Mouse (Mus musculus): ENCODE measurements around the gene Rbms3. TPM values are rescaled to one million over a fixed set of nuclear protein-coding genes. Genes with fewer than 3 reads are reported as not detected.

Gene Rbms3
- polyA plus RNA-seq, 1 experiment from 2014 or later, result 86.1 TPM

DNA sequence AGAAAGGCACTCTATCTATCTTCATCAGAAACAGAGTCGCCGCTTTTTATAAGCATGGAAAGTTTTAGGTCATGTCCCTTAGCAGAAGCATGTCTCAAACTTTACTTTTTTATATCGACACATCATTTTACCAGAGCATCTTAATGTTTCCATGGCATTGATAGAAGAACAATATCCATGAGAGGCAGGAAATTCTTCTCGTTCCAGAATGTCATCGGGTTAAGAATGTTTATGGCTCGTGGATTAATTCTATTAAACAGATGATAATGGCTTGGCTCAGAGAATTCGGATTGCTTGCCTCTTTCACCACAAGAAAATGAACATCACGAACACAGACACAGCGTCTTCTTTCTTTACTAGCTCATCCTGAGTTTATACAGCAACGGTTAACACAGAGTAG, 781.5 kb downstream of the Rbms3 start:
- H3K4me3 ChIP-seq (ENCODE audit: low read depth, low read length), result no peak overlapping the region
- no peak overlapping the region for H3K4me2 ChIP-seq (ENCODE audit: low read depth, low read length)
- DNase-seq (ENCODE audit: low spot score) (peak; percentile 23), ATAC-seq (ENCODE audit: low read depth) (no peak)
- H3K9ac ChIP-seq (ENCODE audit: low read depth, low read length), result no peak overlapping the region
- no peaks in the 10 kb centered on the region for H3K36me3 ChIP-seq (ENCODE audit: control insufficient read depth, insufficient read depth, low read length)
- 67% methylated on average over 10 of the region's 10 CpGs for WGBS
- no peak overlapping the region for H3K27ac ChIP-seq (replicated peaks; ENCODE audit: low read depth, low read length)
- H3K4me1 ChIP-seq (ENCODE audit: control insufficient read depth, insufficient read depth, low read length), result no peaks in the 10 kb centered on the region
- H3K9me3 ChIP-seq (ENCODE audit: control insufficient read depth, low read length), result no peaks in the 10 kb centered on the region
- no peaks in the 10 kb centered on the region for H3K27me3 ChIP-seq (replicated peaks; ENCODE audit: control insufficient read depth, insufficient read depth, low read length)

DNA sequence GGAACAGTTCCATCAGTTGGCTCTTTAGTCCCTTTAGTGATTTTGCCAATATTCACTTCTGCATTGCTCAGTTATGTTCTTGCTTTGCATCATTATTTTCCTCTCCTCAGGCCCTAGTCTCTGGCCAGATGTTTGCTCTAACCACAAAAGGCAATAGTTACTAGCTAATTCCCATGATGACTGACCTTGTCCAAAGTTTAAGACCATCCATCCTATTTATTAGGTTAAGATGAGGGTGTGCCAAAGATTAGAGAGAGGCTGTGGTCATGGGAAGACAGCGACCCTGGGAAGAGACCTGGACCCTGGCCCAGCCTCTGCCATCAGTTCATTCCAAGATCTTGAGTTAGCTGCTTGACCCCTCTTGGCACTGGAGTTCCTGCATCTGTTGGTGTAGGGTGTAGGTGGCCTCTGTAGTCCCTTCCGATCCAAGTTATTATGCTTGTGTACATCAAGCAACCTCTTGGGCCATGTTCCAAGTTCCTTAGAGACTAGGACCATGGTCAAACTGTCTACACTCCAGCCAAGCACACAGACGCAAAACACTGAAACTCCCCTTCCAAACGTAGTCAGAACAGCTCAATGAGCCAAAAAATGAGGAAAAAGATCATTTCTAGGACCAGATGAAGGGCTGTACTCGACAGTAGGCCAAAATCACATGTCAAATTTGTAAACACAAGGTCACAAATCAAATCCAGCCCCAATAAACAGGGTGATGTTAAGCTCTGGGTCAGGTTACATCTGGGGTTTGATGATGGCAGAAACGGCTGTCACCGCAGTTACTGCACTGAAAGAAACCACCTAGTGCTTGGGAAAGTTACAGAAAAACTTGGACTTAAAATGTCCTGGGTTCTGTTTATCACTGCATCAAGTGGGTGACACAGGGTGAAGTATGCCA, 782.2 kb downstream of the Rbms3 start:
- H3K4me1 ChIP-seq (ENCODE audit: control insufficient read depth, insufficient read depth, low read length), result no peaks in the 10 kb centered on the region
- H3K4me2 ChIP-seq (ENCODE audit: low read depth, low read length), result no peak overlapping the region
- ATAC-seq (ENCODE audit: low read depth) (peak; percentile 50; the same call in 1 of the 2 replicates), DNase-seq (ENCODE audit: low spot score) (peak; percentile 81)
- no peaks in the 10 kb centered on the region for H3K36me3 ChIP-seq (ENCODE audit: control insufficient read depth, insufficient read depth, low read length)
- H3K9me3 ChIP-seq (ENCODE audit: control insufficient read depth, low read length), result no peaks in the 10 kb centered on the region
- no peak overlapping the region for H3K4me3 ChIP-seq (ENCODE audit: low read depth, low read length)
- no peak overlapping the region for H3K27ac ChIP-seq (replicated peaks; ENCODE audit: low read depth, low read length)
- 59% methylated on average over 7 of the region's 7 CpGs for WGBS
- no peak overlapping the region for H3K9ac ChIP-seq (ENCODE audit: low read depth, low read length)
- H3K27me3 ChIP-seq (replicated peaks; ENCODE audit: control insufficient read depth, insufficient read depth, low read length), result no peaks in the 10 kb centered on the region

DNA sequence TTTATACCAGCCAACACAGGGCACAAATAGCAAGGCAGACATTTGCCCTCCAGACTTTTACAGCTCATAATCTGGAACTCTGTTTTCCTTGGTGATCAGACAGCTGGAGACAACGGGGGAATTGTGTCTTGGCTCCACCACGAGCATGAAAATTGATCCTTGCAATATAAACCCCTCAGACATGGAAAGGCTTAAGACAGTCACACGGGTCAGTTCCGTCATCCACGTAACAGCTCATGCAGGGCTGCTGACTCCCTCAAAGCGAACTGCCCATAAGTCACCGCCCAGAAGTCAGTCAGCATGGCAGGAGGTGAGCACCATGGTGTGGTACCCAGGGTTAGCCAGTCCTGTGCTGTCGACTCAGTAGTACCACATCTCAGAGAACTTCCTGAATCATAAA, 794.8 kb downstream of the Rbms3 start:
- H3K27me3 ChIP-seq (replicated peaks; ENCODE audit: control insufficient read depth, insufficient read depth, low read length), result no peaks in the 10 kb centered on the region
- H3K9ac ChIP-seq (ENCODE audit: low read depth, low read length), result no peak overlapping the region
- H3K27ac ChIP-seq (replicated peaks; ENCODE audit: low read depth, low read length), result 0 out of 2 replicates have a peak overlapping the region, but pooled peaks have one; percentile 29
- no peaks in the 10 kb centered on the region for H3K36me3 ChIP-seq (ENCODE audit: control insufficient read depth, insufficient read depth, low read length)
- H3K4me1 ChIP-seq (ENCODE audit: control insufficient read depth, insufficient read depth, low read length), result peaks cover 5% of the 10 kb centered on the region
- WGBS, result 25% methylated on average over 8 of the region's 8 CpGs
- ATAC-seq (ENCODE audit: low read depth), result peak; percentile 70
- DNase-seq (ENCODE audit: low spot score), result peak; percentile 68
- no peak overlapping the region for H3K4me2 ChIP-seq (ENCODE audit: low read depth, low read length)
- no peaks in the 10 kb centered on the region for H3K9me3 ChIP-seq (ENCODE audit: control insufficient read depth, low read length)
- H3K4me3 ChIP-seq (ENCODE audit: low read depth, low read length), result no peak overlapping the region

DNA sequence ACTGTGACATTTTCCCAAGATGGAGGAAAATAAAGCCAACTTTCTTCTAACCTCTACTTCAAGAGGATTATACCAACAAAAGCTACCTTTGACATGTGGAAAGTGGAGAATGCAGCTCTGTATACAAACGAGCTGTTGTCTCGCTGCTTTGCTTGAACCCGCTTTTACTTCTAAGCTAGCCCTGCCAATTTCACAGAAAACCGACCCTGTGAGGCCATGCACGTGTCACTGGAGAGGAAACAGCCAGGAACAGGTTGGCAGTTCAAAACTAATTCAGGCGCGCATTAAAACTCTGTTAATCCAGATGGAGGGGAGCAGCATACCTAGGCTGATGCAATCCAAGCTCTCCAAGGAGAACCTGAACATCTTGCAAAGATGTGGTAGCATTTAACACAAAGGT, 796.0 kb downstream of the Rbms3 start:
- H3K4me2 ChIP-seq (ENCODE audit: low read depth, low read length), result no peak overlapping the region
- H3K9me3 ChIP-seq (ENCODE audit: control insufficient read depth, low read length), result no peaks in the 10 kb centered on the region
- WGBS, result 45% methylated on average over 7 of the region's 7 CpGs
- H3K4me1 ChIP-seq (ENCODE audit: control insufficient read depth, insufficient read depth, low read length), result peaks cover 5% of the 10 kb centered on the region
- H3K36me3 ChIP-seq (ENCODE audit: control insufficient read depth, insufficient read depth, low read length), result no peaks in the 10 kb centered on the region
- no peak overlapping the region for H3K27ac ChIP-seq (replicated peaks; ENCODE audit: low read depth, low read length)
- DNase-seq (ENCODE audit: low spot score), result peak; percentile 55
- ATAC-seq (ENCODE audit: low read depth), result peak; percentile 71
- no peaks in the 10 kb centered on the region for H3K27me3 ChIP-seq (replicated peaks; ENCODE audit: control insufficient read depth, insufficient read depth, low read length)
- no peak overlapping the region for H3K9ac ChIP-seq (ENCODE audit: low read depth, low read length)
- no peak overlapping the region for H3K4me3 ChIP-seq (ENCODE audit: low read depth, low read length)

DNA sequence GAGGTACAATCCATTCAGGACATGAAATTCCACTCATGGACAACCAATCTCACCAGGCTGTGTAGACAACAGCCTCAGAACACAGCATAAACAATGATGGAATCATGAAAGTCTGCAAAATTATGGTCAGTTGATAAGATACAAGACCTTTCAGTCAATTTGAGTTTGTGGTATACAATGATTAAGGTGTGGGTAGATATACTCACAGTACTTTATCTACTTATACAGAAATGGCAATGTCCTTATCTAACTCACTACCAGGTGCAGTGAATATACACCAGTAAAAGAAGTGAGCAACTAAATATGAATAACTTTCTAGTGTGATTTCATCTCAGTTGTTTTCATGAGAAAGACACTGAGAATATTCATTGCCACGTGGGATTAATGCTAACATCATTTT, 796.9 kb downstream of the Rbms3 start:
- no peak for ATAC-seq (ENCODE audit: low read depth)
- DNase-seq (ENCODE audit: low spot score), result no peak
- Histone ChIP-seq H3K4me2 (ENCODE audit: low read depth, low read length) (no peak overlapping the region), H3K27ac (replicated peaks; ENCODE audit: low read depth, low read length) (no peak overlapping the region), H3K4me1 (ENCODE audit: control insufficient read depth, insufficient read depth, low read length) (peaks cover 5% of the 10 kb centered on the region), H3K27me3 (replicated peaks; ENCODE audit: control insufficient read depth, insufficient read depth, low read length) (no peaks in the 10 kb centered on the region), H3K9me3 (ENCODE audit: control insufficient read depth, low read length) (no peaks in the 10 kb centered on the region), H3K4me3 (ENCODE audit: low read depth, low read length) (no peak overlapping the region), H3K9ac (ENCODE audit: low read depth, low read length) (no peak overlapping the region), H3K36me3 (ENCODE audit: control insufficient read depth, insufficient read depth, low read length) (no peaks in the 10 kb centered on the region)
- WGBS, result 71% methylated on average over 1 of the region's 1 CpGs

DNA sequence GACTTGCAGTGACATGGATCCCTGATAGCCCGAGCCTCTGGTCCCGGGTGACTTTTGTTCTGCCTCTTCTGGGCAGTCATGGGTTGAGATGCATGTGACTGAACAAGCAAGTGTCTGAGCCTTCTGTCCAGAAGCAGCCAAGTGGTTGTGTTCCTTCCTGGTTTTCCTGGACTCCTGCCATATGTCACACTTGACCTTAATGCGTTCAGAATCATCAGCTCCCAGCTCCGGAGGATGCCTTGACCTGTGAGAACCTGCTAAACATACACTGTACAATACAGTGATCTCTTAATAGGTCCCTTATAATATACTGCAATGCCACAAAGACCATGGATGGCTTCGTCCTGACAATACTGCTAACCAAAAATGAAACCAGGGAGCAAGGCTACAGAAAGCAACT, 798.3 kb downstream of the Rbms3 start:
- DNase-seq (ENCODE audit: low spot score) (no peak), ATAC-seq (ENCODE audit: low read depth) (no peak)
- Histone ChIP-seq H3K4me3 (ENCODE audit: low read depth, low read length) (no peak overlapping the region), H3K9me3 (ENCODE audit: control insufficient read depth, low read length) (no peaks in the 10 kb centered on the region), H3K27me3 (replicated peaks; ENCODE audit: control insufficient read depth, insufficient read depth, low read length) (no peaks in the 10 kb centered on the region), H3K9ac (ENCODE audit: low read depth, low read length) (no peak overlapping the region), H3K4me2 (ENCODE audit: low read depth, low read length) (no peak overlapping the region), H3K4me1 (ENCODE audit: control insufficient read depth, insufficient read depth, low read length) (peaks cover 5% of the 10 kb centered on the region), H3K36me3 (ENCODE audit: control insufficient read depth, insufficient read depth, low read length) (no peaks in the 10 kb centered on the region), H3K27ac (replicated peaks; ENCODE audit: low read depth, low read length) (no peak overlapping the region)
- WGBS, result 93% methylated on average over 5 of the region's 5 CpGs

DNA sequence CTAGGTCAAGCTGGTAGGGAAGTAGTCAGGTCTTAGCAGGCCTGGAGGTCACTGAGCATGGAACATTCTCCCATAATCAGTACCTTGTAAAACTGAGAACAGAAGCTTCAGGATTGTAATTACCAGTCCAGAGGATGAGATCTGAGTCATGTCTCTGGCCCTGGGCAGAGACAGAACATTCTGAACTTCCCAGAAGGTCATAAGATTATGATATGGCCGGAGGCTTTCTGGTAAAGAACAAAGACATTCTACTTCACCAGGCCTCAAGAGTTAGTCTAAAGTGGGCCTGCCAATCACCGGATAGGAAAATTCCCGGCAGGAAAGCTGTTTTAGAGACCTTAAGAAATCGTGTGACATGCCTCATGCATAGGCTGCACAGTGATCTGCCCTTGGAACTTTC, 799.8 kb downstream of the Rbms3 start:
- H3K4me1 ChIP-seq (ENCODE audit: control insufficient read depth, insufficient read depth, low read length), result no peaks in the 10 kb centered on the region; the same call in 1 of the 2 replicates
- 80% methylated on average over 4 of the region's 4 CpGs for WGBS
- H3K9ac ChIP-seq (ENCODE audit: low read depth, low read length), result no peak overlapping the region
- H3K9me3 ChIP-seq (ENCODE audit: control insufficient read depth, low read length), result no peaks in the 10 kb centered on the region
- no peak overlapping the region for H3K4me2 ChIP-seq (ENCODE audit: low read depth, low read length)
- DNase-seq (ENCODE audit: low spot score) (no peak), ATAC-seq (ENCODE audit: low read depth) (no peak)
- H3K36me3 ChIP-seq (ENCODE audit: control insufficient read depth, insufficient read depth, low read length), result no peaks in the 10 kb centered on the region
- H3K27me3 ChIP-seq (replicated peaks; ENCODE audit: control insufficient read depth, insufficient read depth, low read length), result no peaks in the 10 kb centered on the region
- H3K4me3 ChIP-seq (ENCODE audit: low read depth, low read length), result no peak overlapping the region
- no peak overlapping the region for H3K27ac ChIP-seq (replicated peaks; ENCODE audit: low read depth, low read length)

DNA sequence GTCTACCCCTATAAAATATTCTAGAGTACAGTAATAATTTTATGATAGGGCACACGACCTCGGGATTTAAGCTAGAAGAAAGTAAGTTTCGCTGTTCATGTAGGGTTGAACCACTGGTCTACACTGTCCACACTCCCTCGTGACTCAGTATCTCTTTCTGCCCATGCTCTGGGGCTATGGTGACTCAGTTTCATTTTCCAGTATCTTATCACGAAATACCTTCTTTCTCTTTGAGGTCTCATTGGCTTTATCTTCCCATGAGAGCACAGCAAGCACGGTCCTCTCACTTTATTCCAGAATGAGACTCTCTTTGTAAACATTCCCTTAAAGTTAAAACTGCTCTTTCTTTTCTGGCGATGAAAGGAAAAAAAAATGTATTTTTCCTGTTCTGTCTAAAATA, 808.1 kb downstream of the Rbms3 start:
- H3K4me1 ChIP-seq (ENCODE audit: control insufficient read depth, insufficient read depth, low read length), result no peaks in the 10 kb centered on the region
- H3K9ac ChIP-seq (ENCODE audit: low read depth, low read length), result no peak overlapping the region
- WGBS, result 84% methylated on average over 7 of the region's 7 CpGs
- no peaks in the 10 kb centered on the region for H3K27me3 ChIP-seq (replicated peaks; ENCODE audit: control insufficient read depth, insufficient read depth, low read length)
- no peak overlapping the region for H3K4me3 ChIP-seq (ENCODE audit: low read depth, low read length)
- no peaks in the 10 kb centered on the region for H3K9me3 ChIP-seq (ENCODE audit: control insufficient read depth, low read length)
- DNase-seq (ENCODE audit: low spot score) (no peak), ATAC-seq (ENCODE audit: low read depth) (no peak)
- no peaks in the 10 kb centered on the region for H3K36me3 ChIP-seq (ENCODE audit: control insufficient read depth, insufficient read depth, low read length)
- no peak overlapping the region for H3K27ac ChIP-seq (replicated peaks; ENCODE audit: low read depth, low read length)
- no peak overlapping the region for H3K4me2 ChIP-seq (ENCODE audit: low read depth, low read length)

DNA sequence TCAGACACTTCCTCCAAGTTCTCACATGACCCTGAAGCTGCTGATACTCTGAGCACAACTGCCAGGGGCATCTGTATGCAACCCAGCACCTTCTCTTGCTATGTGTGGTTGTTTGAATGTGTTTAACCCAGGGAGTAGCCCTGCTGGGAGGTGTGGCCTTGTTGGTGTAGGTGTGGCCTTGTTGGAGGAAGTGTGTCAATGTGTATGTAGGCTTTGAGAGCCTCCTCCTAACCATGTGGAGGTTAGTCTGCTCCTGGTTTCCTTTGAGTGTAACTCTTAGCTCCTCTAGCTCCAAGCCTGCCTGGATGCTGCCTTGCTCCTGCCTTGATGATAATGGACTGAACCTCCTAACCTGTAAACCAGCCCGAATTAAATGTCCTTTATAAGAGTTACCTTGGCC, 812.5 kb downstream of the Rbms3 start:
- ATAC-seq (ENCODE audit: low read depth), result no peak
- 79% methylated on average over 1 of the region's 1 CpGs for WGBS
- Histone ChIP-seq H3K36me3 (ENCODE audit: control insufficient read depth, insufficient read depth, low read length) (no peaks in the 10 kb centered on the region), H3K27me3 (replicated peaks; ENCODE audit: control insufficient read depth, insufficient read depth, low read length) (no peaks in the 10 kb centered on the region), H3K9ac (ENCODE audit: low read depth, low read length) (no peak overlapping the region), H3K4me2 (ENCODE audit: low read depth, low read length) (no peak overlapping the region), H3K27ac (replicated peaks; ENCODE audit: low read depth, low read length) (no peak overlapping the region), H3K4me1 (ENCODE audit: control insufficient read depth, insufficient read depth, low read length) (peaks cover 7% of the 10 kb centered on the region), H3K4me3 (ENCODE audit: low read depth, low read length) (no peak overlapping the region), H3K9me3 (ENCODE audit: control insufficient read depth, low read length) (no peaks in the 10 kb centered on the region)
- DNase-seq (ENCODE audit: low spot score), result no peak
